Mouse (Mus musculus): ENCODE measurements around the gene Zfp651.
A peak's percentile ranks its signal among the peaks of the same experiment; 100 is the strongest.

The Zfp651 gene

DNA sequence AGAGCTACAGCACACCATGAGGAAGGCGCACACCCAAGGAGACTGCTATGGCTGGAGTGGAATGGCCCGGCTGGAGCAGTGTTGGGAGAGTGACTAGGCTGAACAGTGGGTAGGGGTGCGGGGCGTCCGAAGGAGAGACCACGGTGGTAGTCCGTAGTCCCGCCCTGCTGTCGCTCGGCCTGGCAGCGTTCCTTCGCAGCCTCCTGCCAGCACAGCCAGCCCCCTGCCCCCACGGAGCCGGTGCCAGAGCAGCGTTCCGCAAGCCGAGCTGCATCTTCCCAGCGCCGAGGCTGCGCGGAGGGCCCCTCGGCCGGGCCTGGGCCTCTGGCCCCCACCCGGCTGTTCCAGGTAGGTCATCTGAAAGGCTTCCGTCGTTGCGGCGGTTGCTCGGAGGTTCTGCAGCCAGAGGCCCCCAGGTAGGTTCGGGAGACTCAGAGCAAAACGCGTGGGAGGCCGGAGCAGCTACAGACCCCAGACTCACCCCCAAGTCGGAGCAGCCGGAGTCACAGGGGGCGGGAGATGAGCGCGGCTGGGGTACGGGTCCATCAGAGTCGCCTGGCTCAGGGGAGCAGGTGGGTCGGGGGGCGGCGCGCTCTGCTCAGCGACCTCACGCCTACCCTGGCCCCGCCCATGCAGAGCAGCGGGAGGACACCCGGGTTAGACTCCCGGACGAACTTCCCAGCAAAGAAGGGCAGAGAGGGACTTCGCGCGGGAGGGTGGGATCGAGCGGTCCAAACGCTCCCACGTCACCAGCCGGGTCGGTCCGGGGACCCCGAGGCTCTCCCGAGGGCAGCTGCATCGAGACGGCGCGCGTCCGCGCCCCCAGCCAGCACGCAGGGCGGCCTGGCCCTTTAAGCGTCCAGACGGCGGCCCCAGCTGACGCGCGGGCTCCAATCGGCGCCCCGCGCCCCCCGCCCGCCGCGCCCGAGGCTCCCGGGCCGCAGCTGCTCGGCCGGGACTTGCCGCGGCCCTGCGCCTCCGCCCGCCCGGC is at the start of gene Zfp651:
TSS of gene Zfp651 (plus strand) at position 240 of the 991 bp plus-strand sequence.
- DNase-seq (ENCODE audit: low spot score in 2 of 2) = peak; percentile 54 to 65

DNA sequence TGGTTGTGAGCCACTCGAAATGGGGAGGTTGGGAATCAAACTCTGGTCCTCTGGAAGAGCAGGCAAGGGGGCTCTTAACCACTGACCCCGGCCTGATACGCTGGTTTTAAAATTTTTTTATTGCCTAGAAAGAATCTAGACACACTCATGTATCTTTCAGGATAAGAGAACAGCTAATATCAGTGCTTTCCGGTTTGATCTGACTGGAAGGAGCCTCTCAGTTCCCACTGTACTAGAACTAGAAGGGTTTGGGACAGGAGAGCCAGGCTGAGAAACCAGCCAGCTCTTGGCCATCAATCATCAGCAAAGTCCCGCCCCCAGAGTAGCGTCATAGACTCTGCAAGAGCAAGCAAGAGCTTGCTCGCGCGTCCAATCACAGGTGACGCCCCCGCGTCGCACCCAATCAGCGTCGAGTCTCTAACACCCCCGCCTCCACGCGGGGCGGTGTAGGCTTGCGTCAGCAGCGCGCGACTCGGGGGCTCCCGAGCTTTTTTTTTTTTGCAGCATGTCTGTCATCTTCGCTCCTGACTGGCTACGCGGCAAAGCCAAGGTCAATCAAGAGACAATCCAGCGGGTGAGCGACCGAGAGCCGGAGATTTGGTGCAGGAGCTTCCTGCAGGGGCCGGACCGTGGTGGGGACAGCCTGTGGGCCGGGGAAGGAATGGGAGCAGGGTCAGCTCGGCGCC is 49.1 kb upstream of the Zfp651 start, which contains the start of gene Ss18l2:
TSS of gene Ss18l2 (plus strand) at position 432 of the 686 bp plus-strand sequence.
- DNase-seq (ENCODE audit: low spot score in 2 of 2) = peak; percentile 98

- no peak for DNase-seq (ENCODE audit: low spot score in 2 of 2)
These were observed 48.5 kb upstream of the Zfp651 start for GRCm38 (mm10) chr9:121710584-121710975.

GRCm38 (mm10) chr9:121717048-121717447 is 42.1 kb upstream of the Zfp651 start:
- DNase-seq (ENCODE audit: low spot score in 2 of 2) = no peak

DNA sequence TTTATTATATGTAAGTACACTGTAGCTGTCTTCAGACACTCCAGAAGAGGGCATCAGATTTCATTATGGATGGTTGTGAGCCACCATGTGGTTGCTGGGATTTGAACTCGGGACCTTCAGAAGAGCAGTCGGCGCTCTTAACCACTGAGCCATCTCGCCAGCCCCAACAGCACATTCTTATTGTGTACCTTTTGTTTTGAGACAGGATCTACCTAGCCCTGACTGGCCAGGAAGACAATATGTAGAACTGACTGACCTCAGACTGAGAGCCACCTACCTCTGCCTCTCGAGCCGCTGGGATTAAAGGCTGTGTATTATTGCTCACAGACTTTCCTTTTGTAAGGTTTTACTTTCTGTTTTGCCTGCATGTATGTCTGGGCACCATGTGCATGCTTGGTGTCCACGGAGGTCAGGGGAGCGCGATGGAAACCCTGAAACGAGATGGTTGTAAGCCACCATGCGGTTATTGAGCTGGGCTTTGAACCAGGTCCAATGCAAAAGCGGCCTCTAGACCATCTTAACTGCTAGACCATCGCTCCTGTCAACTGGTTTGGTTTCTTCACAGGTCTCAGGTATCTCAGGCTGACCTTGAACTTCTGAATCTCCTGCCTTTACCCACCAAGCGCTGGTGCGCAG is 40.9 kb upstream of the Zfp651 start:
- DNase-seq (ENCODE audit: low spot score in 2 of 2) = no peak

DNA sequence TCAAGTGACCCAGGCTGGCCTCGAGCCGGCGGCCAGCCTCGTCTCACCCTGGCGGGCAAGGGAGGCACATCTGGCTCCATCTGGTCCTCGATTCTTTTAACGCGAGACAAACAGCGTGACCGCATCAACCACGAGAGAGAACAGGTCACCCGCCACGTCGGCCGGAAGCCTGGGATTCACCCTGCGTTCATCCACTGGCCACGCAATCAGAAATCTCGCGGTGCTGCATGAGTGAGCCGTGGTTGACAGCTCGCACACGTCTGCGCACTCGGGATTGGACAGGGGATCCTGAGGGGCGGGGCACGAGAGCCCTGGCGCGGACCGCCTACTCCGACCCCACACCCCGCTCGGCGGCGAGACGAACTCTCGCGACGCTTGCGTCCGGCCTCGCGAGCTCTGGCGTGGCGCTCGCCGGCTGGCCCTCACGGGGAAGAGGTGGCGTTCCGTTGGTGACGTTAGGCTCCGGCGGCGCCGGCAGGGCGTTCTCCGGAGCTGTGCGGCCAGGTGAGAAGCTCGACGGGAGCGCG is 40.3 kb upstream of the Zfp651 start, which contains the start of gene Nktr:
TSS of gene Nktr (plus strand) at position 378 of the 527 bp plus-strand sequence.
- peak; percentile 98 for DNase-seq (ENCODE audit: low spot score in 2 of 2)

- DNase-seq (ENCODE audit: low spot score in 2 of 2) = peak in 1 of 2 experiments; percentile 14
These were observed 39.5 kb upstream of the Zfp651 start for GRCm38 (mm10) chr9:121719347-121720331.

DNA sequence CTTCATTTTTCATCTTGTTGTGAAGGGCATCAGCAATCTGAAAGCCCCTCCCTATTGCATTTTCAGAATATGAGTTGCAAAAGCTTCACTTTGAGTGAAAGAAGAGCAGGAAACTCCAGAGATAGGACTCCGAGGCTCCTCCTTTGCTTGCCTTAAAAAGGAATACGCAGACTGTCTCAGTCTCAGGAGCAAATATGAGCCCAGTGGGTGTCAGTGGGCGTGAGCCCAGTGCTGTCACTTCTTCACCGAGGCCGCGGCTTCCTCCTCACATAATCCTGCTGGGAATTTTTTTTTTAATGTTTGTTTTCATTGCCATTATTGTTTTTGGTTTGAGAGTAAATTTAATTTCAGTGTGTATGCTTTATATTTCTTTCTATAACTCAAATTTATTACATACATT is 18.6 kb upstream of the Zfp651 start:
- no peak for DNase-seq (ENCODE audit: low spot score in 2 of 2)

DNA sequence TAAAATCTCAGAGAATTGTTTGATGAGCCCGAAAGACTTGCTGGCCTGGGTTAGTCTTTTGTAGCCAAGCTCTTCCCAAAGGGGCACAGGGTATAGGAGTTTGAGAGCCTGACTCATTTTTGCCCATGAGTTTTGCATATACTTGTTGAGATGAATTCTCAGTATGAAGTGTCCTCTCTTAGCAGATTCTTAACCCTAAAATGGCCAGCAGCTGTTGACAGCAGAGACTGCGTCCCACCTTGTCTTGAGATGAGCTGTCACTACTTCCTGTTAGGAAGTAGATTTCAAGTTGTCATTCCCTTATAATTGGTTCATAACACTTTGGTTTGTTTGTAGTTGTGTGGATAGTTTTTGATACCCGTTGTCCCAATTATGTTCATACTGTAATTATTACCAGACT is 18.0 kb upstream of the Zfp651 start:
- DNase-seq (ENCODE audit: low spot score in 2 of 2) = no peak

DNA sequence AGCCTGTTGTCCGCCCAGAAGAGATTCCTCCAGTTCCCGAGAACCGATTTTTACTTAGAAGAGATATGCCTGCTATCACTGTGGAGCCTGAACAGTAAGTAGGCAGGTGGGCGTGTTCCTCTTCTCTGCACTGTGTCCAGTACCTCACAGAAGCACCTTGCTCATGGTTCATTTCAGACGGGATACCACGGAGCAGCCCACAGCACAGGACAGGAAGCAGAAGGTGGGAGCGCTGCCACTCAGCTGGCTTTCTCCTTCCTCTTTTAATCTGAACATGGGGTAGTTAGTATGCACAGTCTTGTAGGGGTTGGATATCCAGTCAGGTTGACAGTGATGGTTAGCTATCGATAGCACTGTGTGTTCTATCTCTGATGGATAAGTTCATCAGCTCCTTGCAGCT is 15.1 kb upstream of the Zfp651 start:
- no peak for DNase-seq (ENCODE audit: low spot score in 2 of 2)

DNA sequence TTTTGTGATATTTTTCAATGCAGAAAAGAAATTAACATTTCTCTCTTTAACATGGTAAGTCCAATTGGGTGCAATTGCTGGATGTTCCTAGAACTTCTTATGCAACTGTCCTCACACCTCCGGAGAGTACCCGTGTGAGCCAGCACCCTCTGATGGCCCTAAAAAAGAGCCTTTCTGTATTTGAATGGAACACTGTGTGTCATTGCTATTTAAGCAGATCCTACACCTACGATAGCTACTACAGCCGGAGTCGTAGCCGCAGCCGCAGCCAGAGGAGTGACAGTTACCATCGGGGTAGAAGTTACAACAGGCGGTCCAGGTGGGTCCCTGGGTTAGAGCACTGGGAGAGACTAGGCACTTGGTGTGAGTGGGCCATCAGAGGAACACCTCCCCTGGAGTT is 6.4 kb upstream of the Zfp651 start:
- DNase-seq (ENCODE audit: low spot score in 2 of 2) = no peak

- DNase-seq (ENCODE audit: low spot score in 2 of 2) = no peak
These were observed 4.5 kb upstream of the Zfp651 start for GRCm38 (mm10) chr9:121754624-121755023.

- DNase-seq (ENCODE audit: low spot score in 2 of 2) = no peak
These were observed 2.3 kb upstream of the Zfp651 start for GRCm38 (mm10) chr9:121756785-121757184.

- DNase-seq (ENCODE audit: low spot score in 2 of 2) = no peak
These were observed 1.7 kb upstream of the Zfp651 start for GRCm38 (mm10) chr9:121757432-121757831.

GRCm38 (mm10) chr9:121757835-121758814 is 1.0 kb upstream of the Zfp651 start:
- peak in 1 of 2 experiments; percentile 46 for DNase-seq (ENCODE audit: low spot score in 2 of 2)

- DNase-seq (ENCODE audit: low spot score in 2 of 2) = peak; percentile 65 to 66
These were observed 1.4 kb downstream of the Zfp651 start for GRCm38 (mm10) chr9:121760271-121761090.

DNA sequence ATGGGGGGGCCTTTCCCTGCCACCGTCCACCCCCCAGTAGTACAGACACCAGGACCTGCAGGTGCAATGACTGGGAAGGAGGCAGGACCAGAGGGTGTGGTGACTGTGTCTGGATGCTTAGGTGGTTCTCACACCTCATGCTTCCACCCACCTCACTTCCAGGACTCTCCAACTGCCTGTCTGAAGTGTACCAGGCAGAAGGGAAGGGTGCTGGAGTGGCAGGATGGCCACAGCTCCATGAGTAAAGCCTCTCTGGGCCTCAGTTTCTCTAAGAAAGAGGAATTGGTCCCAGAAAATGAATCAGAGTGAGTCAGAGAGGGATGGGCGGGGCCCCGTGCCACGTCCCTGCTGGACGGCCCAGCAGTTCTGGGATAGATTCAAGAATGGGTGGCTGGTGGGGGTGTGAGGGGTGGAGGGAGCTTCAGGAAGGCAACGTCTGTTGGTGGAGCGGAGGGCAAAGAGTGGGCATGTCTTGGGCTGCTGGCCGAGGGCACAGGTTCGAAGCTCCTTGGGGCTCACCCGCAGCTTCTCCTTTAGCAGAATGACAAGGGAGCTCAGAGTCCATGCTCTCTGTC is 2.0 kb downstream of the Zfp651 start:
- DNase-seq (ENCODE audit: low spot score in 2 of 2) = no peak

GRCm38 (mm10) chr9:121761787-121762186 is 2.7 kb downstream of the Zfp651 start:
- DNase-seq (ENCODE audit: low spot score in 2 of 2) = no peak
